Mouse (Mus musculus) liver, adult 2 months (tissue): ENCODE results near the gene Akt1.

Experiments used
- CTCF ChIP-seq: fragments of 200-500 bp; IDR thresholded peaks from 2 replicates; pipeline ENCODE4 v1.5.1; 2011; ENCODE audit warnings: low read depth, low read length, control low read depth
- POLR2A ChIP-seq: fragments of 200-500 bp; IDR thresholded peaks from 2 replicates; pipeline ENCODE4 v1.6.1; 2011; ENCODE audit warnings: low read length, control low read depth; ENCODE audit not compliant: insufficient read depth; ENCODE audit errors: extremely low read depth

GRCm38 (mm10) chr12:112702374-112703320 lies 28.0 kb upstream of the Akt1 start:
- TF ChIP-seq CTCF = no peak
- no peak for TF ChIP-seq POLR2A
